Mouse (Mus musculus) cerebellum, adult 2 months (tissue): ENCODE measurements at regions not wholly inside any gene's neighbourhood (a gene's known extent, or its start where the extent isn't known, plus 50 kb on each side); places are given as distances from the start of the nearest gene placed in this dataset.

Source experiments
- CTCF ChIP-seq: fragments of 200-500 bp; IDR thresholded peaks from 2 replicates; pipeline ENCODE4 v1.5.1; 2011; ENCODE audit warnings: low read depth, mild to moderate bottlenecking, control low read depth, low read length, moderate library complexity, borderline replicate concordance; ENCODE audit not compliant: insufficient read depth
- POLR2A ChIP-seq: fragments of 200-500 bp; IDR thresholded peaks from 2 replicates; pipeline ENCODE4 v1.6.1; 2011; ENCODE audit warnings: low read length, control low read depth, borderline replicate concordance; ENCODE audit not compliant: insufficient read depth

DNA sequence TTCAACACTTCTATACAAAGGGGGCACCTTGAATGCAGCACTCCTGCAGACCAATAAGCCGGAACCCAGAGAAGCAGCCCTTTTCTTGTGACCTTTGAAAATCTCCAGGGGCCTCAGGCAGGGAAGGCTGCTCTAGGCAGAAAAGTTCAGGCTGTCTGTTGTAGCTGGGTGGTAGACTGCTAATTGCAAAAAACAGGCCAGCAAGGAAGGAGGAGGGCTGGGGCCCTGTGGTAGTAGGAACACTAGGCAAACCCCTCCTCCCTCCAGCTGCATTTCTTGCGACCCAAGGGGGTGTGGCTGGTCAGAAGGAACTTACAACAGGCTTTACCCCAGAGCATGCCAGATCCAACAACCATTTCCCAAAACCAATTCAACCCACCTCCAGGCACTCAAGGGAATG, 482.8 kb downstream of the Bnc2 start:
- TF ChIP-seq CTCF (no peak), POLR2A (no peak)
